Mouse (Mus musculus): ENCODE data around the gene Gadd45g. TPM values are rescaled to one million over a fixed set of nuclear protein-coding genes. Genes with fewer than 3 reads are reported as not detected.

Gene Gadd45g
- polyA plus RNA-seq, 1 experiment from 2014 or later = 44.2 TPM

GRCm38 (mm10) chr13:51882218-51882617 lies 35.7 kb downstream of the Gadd45g start:
- no peak overlapping the region for H3K4me3 ChIP-seq (ENCODE audit: low read depth, low read length)

GRCm38 (mm10) chr13:51884250-51884649 lies 37.8 kb downstream of the Gadd45g start:
- Histone ChIP-seq H3K4me2 (ENCODE audit: low read length) (no peak overlapping the region), H3K9me3 (replicated peaks; ENCODE audit: control insufficient read depth, low read length, poor library complexity, severe bottlenecking) (no peaks in the 10 kb centered on the region), H3K27ac (ENCODE audit: low read length) (no peak overlapping the region), H3K4me1 (ENCODE audit: control insufficient read depth, insufficient read depth, low read length) (no peaks in the 10 kb centered on the region), H3K36me3 (ENCODE audit: control insufficient read depth, insufficient read depth, low read length) (no peaks in the 10 kb centered on the region), H3K4me3 (ENCODE audit: low read depth, low read length) (no peak overlapping the region), H3K27me3 (ENCODE audit: control insufficient read depth, insufficient read depth, low read depth, low read length) (no peaks in the 10 kb centered on the region; the same call in 1 of the 2 replicates), H3K9ac (ENCODE audit: low read depth, low read length) (no peak overlapping the region)
- no peak for ATAC-seq
- WGBS = 75% methylated on average over 5 of the region's 5 CpGs

More at GRCm38 (mm10) chr13:51882218-51882617, 35.7 kb downstream of the Gadd45g start:
- no peaks in the 10 kb centered on the region for H3K36me3 ChIP-seq (ENCODE audit: control insufficient read depth, insufficient read depth, low read length)
- H3K9ac ChIP-seq (ENCODE audit: low read depth, low read length) = no peak overlapping the region
- ATAC-seq = no peak
- H3K27ac ChIP-seq (ENCODE audit: low read length) = no peak overlapping the region
- WGBS = 83% methylated on average over 3 of the region's 3 CpGs
- H3K4me1 ChIP-seq (ENCODE audit: control insufficient read depth, insufficient read depth, low read length) = no peaks in the 10 kb centered on the region
- no peak overlapping the region for H3K4me2 ChIP-seq (ENCODE audit: low read length)
- H3K27me3 ChIP-seq (ENCODE audit: control insufficient read depth, insufficient read depth, low read depth, low read length) = no peaks in the 10 kb centered on the region; the same call in 1 of the 2 replicates
- H3K9me3 ChIP-seq (replicated peaks; ENCODE audit: control insufficient read depth, low read length, poor library complexity, severe bottlenecking) = no peaks in the 10 kb centered on the region

GRCm38 (mm10) chr13:51885594-51885993 lies 39.1 kb downstream of the Gadd45g start:
- no peaks in the 10 kb centered on the region for H3K4me1 ChIP-seq (ENCODE audit: control insufficient read depth, insufficient read depth, low read length)
- 91% methylated on average over 10 of the region's 10 CpGs for WGBS

GRCm38 (mm10) chr13:51886085-51886484 lies 39.6 kb downstream of the Gadd45g start:
- Histone ChIP-seq H3K36me3 (ENCODE audit: control insufficient read depth, insufficient read depth, low read length) (no peaks in the 10 kb centered on the region), H3K4me2 (ENCODE audit: low read length) (no peak overlapping the region), H3K4me3 (ENCODE audit: low read depth, low read length) (no peak overlapping the region), H3K27me3 (ENCODE audit: control insufficient read depth, insufficient read depth, low read depth, low read length) (no peaks in the 10 kb centered on the region; the same call in 1 of the 2 replicates), H3K9me3 (replicated peaks; ENCODE audit: control insufficient read depth, low read length, poor library complexity, severe bottlenecking) (no peaks in the 10 kb centered on the region), H3K27ac (ENCODE audit: low read length) (no peak overlapping the region), H3K4me1 (ENCODE audit: control insufficient read depth, insufficient read depth, low read length) (no peaks in the 10 kb centered on the region), H3K9ac (ENCODE audit: low read depth, low read length) (no peak overlapping the region)
- WGBS = 81% methylated on average over 6 of the region's 6 CpGs
- no peak for ATAC-seq

More at GRCm38 (mm10) chr13:51885594-51885993, 39.1 kb downstream of the Gadd45g start:
- Histone ChIP-seq H3K27ac (ENCODE audit: low read length) (no peak overlapping the region), H3K4me3 (ENCODE audit: low read depth, low read length) (no peak overlapping the region), H3K4me2 (ENCODE audit: low read length) (no peak overlapping the region), H3K9me3 (replicated peaks; ENCODE audit: control insufficient read depth, low read length, poor library complexity, severe bottlenecking) (no peaks in the 10 kb centered on the region), H3K27me3 (ENCODE audit: control insufficient read depth, insufficient read depth, low read depth, low read length) (no peaks in the 10 kb centered on the region; the same call in 1 of the 2 replicates), H3K36me3 (ENCODE audit: control insufficient read depth, insufficient read depth, low read length) (no peaks in the 10 kb centered on the region), H3K9ac (ENCODE audit: low read depth, low read length) (no peak overlapping the region)
- ATAC-seq = no peak

GRCm38 (mm10) chr13:51886723-51887122 lies 40.2 kb downstream of the Gadd45g start:
- Histone ChIP-seq H3K9me3 (replicated peaks; ENCODE audit: control insufficient read depth, low read length, poor library complexity, severe bottlenecking) (no peaks in the 10 kb centered on the region), H3K27me3 (ENCODE audit: control insufficient read depth, insufficient read depth, low read depth, low read length) (no peaks in the 10 kb centered on the region; the same call in 1 of the 2 replicates), H3K4me1 (ENCODE audit: control insufficient read depth, insufficient read depth, low read length) (no peaks in the 10 kb centered on the region), H3K36me3 (ENCODE audit: control insufficient read depth, insufficient read depth, low read length) (no peaks in the 10 kb centered on the region), H3K4me2 (ENCODE audit: low read length) (no peak overlapping the region), H3K9ac (ENCODE audit: low read depth, low read length) (no peak overlapping the region), H3K4me3 (ENCODE audit: low read depth, low read length) (no peak overlapping the region), H3K27ac (ENCODE audit: low read length) (no peak overlapping the region)
- ATAC-seq = no peak
- 85% methylated on average over 10 of the region's 10 CpGs for WGBS

GRCm38 (mm10) chr13:51888426-51888825 lies 41.9 kb downstream of the Gadd45g start:
- 70% methylated on average over 2 of the region's 2 CpGs for WGBS
- Histone ChIP-seq H3K4me1 (ENCODE audit: control insufficient read depth, insufficient read depth, low read length) (no peaks in the 10 kb centered on the region), H3K36me3 (ENCODE audit: control insufficient read depth, insufficient read depth, low read length) (no peaks in the 10 kb centered on the region)

GRCm38 (mm10) chr13:51891825-51892532 lies 45.5 kb downstream of the Gadd45g start:
- no peaks in the 10 kb centered on the region for H3K4me1 ChIP-seq (ENCODE audit: control insufficient read depth, insufficient read depth, low read length)
- 92% methylated on average over 6 of the region's 6 CpGs for WGBS
- H3K4me2 ChIP-seq (ENCODE audit: low read length) = no peak overlapping the region
- H3K4me3 ChIP-seq (ENCODE audit: low read depth, low read length) = no peak overlapping the region
- no peaks in the 10 kb centered on the region for H3K27me3 ChIP-seq (ENCODE audit: control insufficient read depth, insufficient read depth, low read depth, low read length)
- H3K9ac ChIP-seq (ENCODE audit: low read depth, low read length) = no peak overlapping the region
- no peak overlapping the region for H3K27ac ChIP-seq (ENCODE audit: low read length)
- H3K36me3 ChIP-seq (ENCODE audit: control insufficient read depth, insufficient read depth, low read length) = no peaks in the 10 kb centered on the region
- no peak for ATAC-seq
- H3K9me3 ChIP-seq (replicated peaks; ENCODE audit: control insufficient read depth, low read length, poor library complexity, severe bottlenecking) = no peaks in the 10 kb centered on the region

More at GRCm38 (mm10) chr13:51888426-51888825, 41.9 kb downstream of the Gadd45g start:
- Histone ChIP-seq H3K9ac (ENCODE audit: low read depth, low read length) (no peak overlapping the region), H3K4me3 (ENCODE audit: low read depth, low read length) (no peak overlapping the region), H3K4me2 (ENCODE audit: low read length) (no peak overlapping the region), H3K27ac (ENCODE audit: low read length) (no peak overlapping the region), H3K9me3 (replicated peaks; ENCODE audit: control insufficient read depth, low read length, poor library complexity, severe bottlenecking) (no peaks in the 10 kb centered on the region), H3K27me3 (ENCODE audit: control insufficient read depth, insufficient read depth, low read depth, low read length) (no peaks in the 10 kb centered on the region; the same call in 1 of the 2 replicates)
- ATAC-seq = no peak

GRCm38 (mm10) chr13:51897579-51897978 lies 51.1 kb downstream of the Gadd45g start:
- WGBS = 79% methylated on average over 3 of the region's 3 CpGs

More at GRCm38 (mm10) chr13:51897579-51897978, 51.1 kb downstream of the Gadd45g start:
- Histone ChIP-seq H3K4me2 (ENCODE audit: low read length) (no peak overlapping the region), H3K4me1 (ENCODE audit: control insufficient read depth, insufficient read depth, low read length) (peaks cover 3% of the 10 kb centered on the region), H3K9me3 (replicated peaks; ENCODE audit: control insufficient read depth, low read length, poor library complexity, severe bottlenecking) (no peaks in the 10 kb centered on the region), H3K27me3 (ENCODE audit: control insufficient read depth, insufficient read depth, low read depth, low read length) (no peaks in the 10 kb centered on the region), H3K27ac (ENCODE audit: low read length) (no peak overlapping the region), H3K9ac (ENCODE audit: low read depth, low read length) (no peak overlapping the region), H3K36me3 (ENCODE audit: control insufficient read depth, insufficient read depth, low read length) (no peaks in the 10 kb centered on the region), H3K4me3 (ENCODE audit: low read depth, low read length) (no peak overlapping the region)
- ATAC-seq = no peak
